Mouse (Mus musculus) c-Kit-positive CD71-negative TER-119-negative erythroid progenitor cells, embryonic 14.5 days (primary cell): ENCODE data around the gene Eci2.
"Not testable (repeated sequence)": the region's sequence is repeated elsewhere in the genome, so short reads cannot be mapped to it uniquely, and the experiment has no call there.

Experiments used
- DNase-seq: peaks from one replicate; pipeline ENCODE4 v3.0.0-alpha.2; 2013; ENCODE audit warnings: low read depth

The Eci2 gene

GRCm38 (mm10) chr13:34991581-34992273 lies 35.2 kb downstream of the Eci2 start:
- no peak for DNase-seq

DNA sequence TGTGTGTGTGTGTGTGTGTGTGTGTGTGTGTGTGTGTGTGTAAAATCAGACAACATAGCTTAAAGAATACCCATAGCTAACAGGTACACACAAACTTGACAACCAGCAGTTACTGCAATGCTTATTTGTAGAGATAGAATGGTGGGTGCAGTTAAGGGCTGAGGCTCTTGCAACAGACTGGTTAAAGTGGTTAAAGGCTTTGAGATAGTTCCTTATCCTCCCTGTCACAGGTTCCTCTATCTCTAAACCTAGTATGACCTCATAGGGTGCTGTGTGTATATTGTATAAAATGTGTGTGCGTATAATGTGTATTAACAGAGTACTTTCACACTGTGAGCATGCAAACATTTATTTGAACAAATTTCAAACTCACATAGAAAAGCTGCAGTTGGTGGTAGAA lies 43.4 kb downstream of the Eci2 start:
- not testable (repeated sequence) for DNase-seq

DNA sequence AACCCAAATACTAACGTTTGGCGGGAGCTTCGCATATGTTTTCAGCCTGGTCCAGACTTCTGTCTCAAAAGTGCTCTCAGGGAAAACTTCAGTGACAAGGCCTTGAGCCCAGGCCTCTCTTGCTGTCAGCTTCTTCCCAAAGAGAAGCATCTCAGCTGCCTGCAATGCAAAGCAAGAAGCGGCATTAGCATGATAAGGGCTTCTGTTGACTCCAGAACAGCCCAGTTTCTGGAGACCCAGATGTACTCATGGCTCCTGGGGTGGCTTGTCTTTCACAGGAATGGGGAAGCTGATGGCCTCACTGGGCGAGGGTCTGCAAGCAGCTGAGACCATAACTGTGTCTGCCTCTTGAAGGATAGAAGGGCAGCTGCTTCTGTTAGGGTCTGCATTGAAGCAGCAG lies 48.3 kb downstream of the Eci2 start:
- DNase-seq: not testable (repeated sequence)

- DNase-seq: no peak
Observed at GRCm38 (mm10) chr13:34977410-34977809, 49.5 kb downstream of the Eci2 start.

GRCm38 (mm10) chr13:34976116-34976515 lies 50.8 kb downstream of the Eci2 start:
- DNase-seq: no peak

GRCm38 (mm10) chr13:34973770-34974169 lies 53.1 kb downstream of the Eci2 start:
- peak; percentile 30 for DNase-seq

DNA sequence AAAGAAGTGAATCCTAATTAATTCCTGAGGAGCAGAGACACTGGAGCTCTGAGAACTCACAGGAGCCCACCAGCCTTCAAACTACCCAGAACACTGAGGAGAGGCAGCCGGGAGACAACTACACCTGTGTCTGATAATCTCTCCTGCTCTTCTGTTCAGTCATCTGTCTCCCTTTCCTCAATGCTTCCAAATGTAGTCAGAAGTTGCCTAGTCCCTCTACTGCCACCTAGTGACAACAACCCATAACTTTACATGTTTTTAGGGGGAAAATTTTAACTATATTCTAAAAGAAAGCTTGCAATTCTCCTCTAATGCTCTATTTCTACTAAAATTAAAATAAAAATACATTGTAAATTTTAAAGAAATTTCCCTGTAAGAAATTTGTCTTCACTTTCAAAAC lies 53.7 kb downstream of the Eci2 start:
- peak; percentile 63 for DNase-seq

DNA sequence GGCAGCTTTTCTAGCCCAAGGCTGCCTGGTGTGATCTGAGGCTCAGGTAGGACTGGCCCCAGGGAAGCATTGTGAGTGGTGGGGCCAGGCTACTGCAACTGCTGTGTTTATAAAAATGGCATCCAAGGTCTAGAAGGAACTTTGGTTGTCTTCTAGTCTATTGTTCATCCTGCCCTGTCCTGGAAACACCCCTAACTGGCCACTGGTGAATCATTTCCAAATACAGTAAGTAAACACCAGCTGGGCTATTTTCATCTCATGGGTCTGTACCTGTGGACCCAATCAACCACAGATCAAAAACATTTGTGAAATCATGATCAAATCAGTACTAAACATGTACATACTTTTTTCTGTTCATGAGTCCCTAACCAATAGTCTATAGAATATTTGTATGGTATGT lies 54.4 kb downstream of the Eci2 start:
- DNase-seq: not testable (repeated sequence)

- DNase-seq: not testable (repeated sequence)
Observed at GRCm38 (mm10) chr13:34965647-34966046, 61.2 kb downstream of the Eci2 start.

- DNase-seq: no peak
Observed at GRCm38 (mm10) chr13:34964866-34965265, 62.0 kb downstream of the Eci2 start.

- no peak for DNase-seq
Observed at GRCm38 (mm10) chr13:34964419-34964818, 62.5 kb downstream of the Eci2 start.

- DNase-seq: no peak
Observed at GRCm38 (mm10) chr13:34963511-34964397, 63.1 kb downstream of the Eci2 start, which contains the start of gene Eci3. TSS of gene Eci3 (minus strand) at chr13:34963810.

DNA sequence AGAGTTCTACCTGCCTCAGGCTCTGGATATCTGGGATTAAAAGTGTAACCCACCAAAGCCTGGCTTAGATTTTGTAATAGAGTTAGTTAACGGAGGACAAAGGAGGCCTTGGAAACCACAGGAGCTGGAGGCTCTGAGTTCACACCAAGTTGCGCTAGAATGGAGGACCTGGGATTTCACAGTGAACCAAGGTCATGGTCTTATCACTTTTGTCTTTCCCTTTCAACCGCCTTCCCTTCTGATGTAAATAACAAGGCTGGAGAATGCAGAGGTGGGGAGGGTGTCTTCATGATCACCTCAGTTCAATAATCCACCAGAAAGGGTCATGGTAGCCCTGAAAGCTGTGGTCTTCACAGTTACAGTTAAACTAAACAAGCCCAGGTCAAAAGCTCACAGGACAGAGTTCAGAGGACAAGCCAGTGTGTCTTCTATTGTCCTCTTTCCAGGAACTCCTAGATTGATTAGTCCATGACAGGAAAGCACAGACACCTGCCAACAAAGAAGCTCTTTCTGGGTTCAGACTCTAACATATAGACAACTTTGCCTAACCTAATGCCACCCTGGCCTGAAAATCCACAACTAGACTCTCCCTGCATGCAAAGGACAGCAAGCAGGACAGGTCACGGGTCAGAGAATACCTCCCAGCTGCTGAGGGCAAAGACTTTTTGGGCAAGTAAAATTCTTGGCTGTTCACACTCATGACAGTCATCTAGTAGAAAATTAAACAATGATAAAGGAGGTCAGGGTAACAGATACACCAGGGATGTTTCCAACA lies 65.7 kb downstream of the Eci2 start:
- DNase-seq: no peak

GRCm38 (mm10) chr13:34958158-34958557 lies 68.7 kb downstream of the Eci2 start:
- DNase-seq: not testable (repeated sequence)

- DNase-seq: no peak
Observed at GRCm38 (mm10) chr13:34956901-34957300, 70.0 kb downstream of the Eci2 start.

GRCm38 (mm10) chr13:34951437-34951836 lies 75.5 kb downstream of the Eci2 start:
- DNase-seq: not testable (repeated sequence)

DNA sequence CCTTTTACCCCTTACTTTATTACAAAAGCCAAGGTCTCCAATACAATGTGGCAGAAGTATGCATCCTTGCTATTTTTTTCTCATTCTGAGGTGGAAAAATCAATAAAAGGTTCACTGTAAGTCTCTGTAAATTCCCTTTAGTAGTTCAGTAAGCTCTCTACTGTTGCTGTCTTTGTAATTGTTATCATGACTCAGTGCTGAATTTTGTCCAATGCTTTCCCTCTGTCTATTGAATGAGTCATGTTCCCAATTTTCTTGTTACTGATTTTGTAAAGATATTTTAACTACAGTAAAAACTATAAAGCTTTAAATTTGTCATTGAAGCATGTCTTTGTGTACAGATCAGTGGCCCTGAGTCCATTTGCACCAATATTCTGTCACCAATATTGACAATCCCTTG lies 84.5 kb downstream of the Eci2 start:
- DNase-seq: no peak

- no peak for DNase-seq
Observed at GRCm38 (mm10) chr13:34934931-34935644, 91.8 kb downstream of the Eci2 start.
